Mouse (Mus musculus) hindbrain, embryonic 11.5 days (tissue): ENCODE measurements around the gene Znrf3. TPM values are rescaled to one million over a fixed set of nuclear protein-coding genes. Genes with fewer than 3 reads are reported as not detected.
A peak's percentile ranks its signal among the peaks of the same experiment; 100 is the strongest.

Experiments
- ATAC-seq: fragments of 200-750 bp; cut with Nextera tagmentation; 2 replicates; pipeline ENCODE4 v1.8.0; 2017; ENCODE audit warnings: mild to moderate bottlenecking, moderate TSS enrichment, moderate library complexity; ENCODE audit not compliant: low FRiP score
- DNase-seq: peaks from one replicate; pipeline ENCODE4 v3.0.0-alpha.2; 2015; ENCODE audit warnings: low spot score
- H3K27ac ChIP-seq: fragments of 300-500 bp; sonication (generic); 2 replicates; pipeline ENCODE4 v1.5.1; 2014; ENCODE audit warnings: mild to moderate bottlenecking, low read depth, low read length
- H3K27me3 ChIP-seq: fragments of 300-500 bp; sonication (generic); 2 replicates; pipeline ENCODE4 v1.6.1; 2014; ENCODE audit warnings: mild to moderate bottlenecking, low read length, moderate library complexity, mixed read lengths; ENCODE audit not compliant: control insufficient read depth, insufficient read depth
- H3K36me3 ChIP-seq: fragments of 300-500 bp; sonication (generic); 2 replicates; pipeline ENCODE4 v1.6.1; 2014; ENCODE audit warnings: mild to moderate bottlenecking, low read length, moderate library complexity, mixed read lengths; ENCODE audit not compliant: control insufficient read depth, insufficient read depth
- H3K4me1 ChIP-seq: fragments of 300-500 bp; sonication (generic); replicated peaks from 2 replicates; pipeline ENCODE4 v1.6.1; 2014; ENCODE audit warnings: low read length, mixed read lengths; ENCODE audit not compliant: control insufficient read depth, insufficient read depth
- H3K4me2 ChIP-seq: fragments of 300-500 bp; sonication (generic); replicated peaks from 2 replicates; pipeline ENCODE4 v1.6.1; 2014; ENCODE audit warnings: mild to moderate bottlenecking, low read depth, low read length
- H3K4me3 ChIP-seq: fragments of 300-500 bp; sonication (generic); 2 replicates; pipeline ENCODE4 v1.5.1; 2014; ENCODE audit warnings: low read depth, low read length
- H3K9ac ChIP-seq: fragments of 300-500 bp; sonication (generic); 2 replicates; pipeline ENCODE4 v1.6.1; 2014; ENCODE audit warnings: low read depth, low read length
- H3K9me3 ChIP-seq: fragments of 300-500 bp; sonication (generic); 2 replicates; pipeline ENCODE4 v1.6.1; 2016; ENCODE audit warnings: low read length; ENCODE audit not compliant: control insufficient read depth
- WGBS: fragments of 180-500 bp; shearing (Covaris S2); extraction: QIAGEN DNeasy Blood & Tissue Kit; methylation state at CpG from one replicate; pipeline ENCODE4 v1.1.7; 2014; 5-methylcytosine and 5-hydroxymethylcytosine counted together
- polyA plus RNA-seq: library from polyadenylated mRNA; unstranded; fragments of >200 nt; fragmentation: Nextera tagmentation; extraction: Ambion mirVana; gene quantifications from 2 replicates; pipeline ENCODE4 v1.2.1, GENCODE M21; 2014

The Znrf3 gene
- polyA plus RNA-seq, 1 experiment from 2014 or later, result 11.5 TPM

DNA sequence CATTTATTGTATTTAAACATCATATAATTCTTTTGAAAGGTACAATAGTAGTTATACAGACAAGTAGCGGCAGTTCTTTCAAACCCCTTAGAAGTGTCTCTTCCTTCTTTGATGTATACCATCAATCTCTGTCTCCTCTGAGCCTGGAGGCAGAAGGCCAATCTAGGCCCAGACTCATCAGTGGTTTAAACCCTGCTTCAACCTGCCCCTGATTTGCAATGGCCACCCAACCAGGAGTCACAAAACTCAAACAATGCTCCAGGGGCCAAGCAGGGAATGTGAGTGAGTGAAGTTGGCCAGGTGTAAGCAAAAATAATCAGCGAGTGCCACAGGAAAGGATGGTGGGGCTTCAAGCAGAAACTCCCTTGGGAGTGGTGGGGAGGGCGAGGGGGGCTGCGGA, 6.1 kb upstream of the Znrf3 start:
- WGBS, result 77% methylated on average over 4 of the region's 4 CpGs
- DNase-seq (no peak), ATAC-seq (no peak)
- H3K4me3 ChIP-seq, result no peak overlapping the region
- no peaks in the 10 kb centered on the region for H3K9me3 ChIP-seq
- H3K4me1 ChIP-seq, result no peaks in the 10 kb centered on the region
- no peaks in the 10 kb centered on the region for H3K36me3 ChIP-seq
- no peak overlapping the region for H3K9ac ChIP-seq
- H3K27ac ChIP-seq, result no peak overlapping the region
- no peaks in the 10 kb centered on the region for H3K27me3 ChIP-seq
- H3K4me2 ChIP-seq, result no peak overlapping the region

DNA sequence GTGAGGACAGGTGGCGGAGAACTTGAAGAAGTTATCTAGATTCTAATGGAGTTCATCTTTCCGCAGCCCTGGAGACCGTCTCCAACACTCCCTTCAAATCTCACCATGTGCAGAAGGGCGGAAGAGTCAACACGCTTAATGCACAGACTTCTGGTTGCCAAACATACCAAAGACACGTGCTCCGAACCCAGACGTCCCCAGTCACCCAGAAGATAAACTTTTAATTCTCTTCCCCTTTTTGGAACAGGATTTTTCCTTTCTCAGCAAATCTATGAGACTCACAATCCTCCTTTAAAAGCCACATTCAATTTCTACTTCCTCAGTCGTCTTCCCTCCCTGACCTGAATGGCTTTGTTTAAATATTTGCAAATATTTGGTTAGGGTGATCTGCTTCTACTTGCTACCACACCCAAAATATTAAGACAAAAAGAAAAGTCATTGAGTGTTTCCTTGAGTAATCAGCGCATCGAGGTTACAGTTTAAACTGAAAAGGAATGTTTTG, 856 bp upstream of the Znrf3 start:
- Histone ChIP-seq H3K4me3 (peak overlapping the region; percentile 77), H3K4me1 (0 out of 2 replicates have a peak, but pooled peaks cover 2% of the 10 kb centered on the region), H3K27ac (no peak overlapping the region), H3K27me3 (no peaks in the 10 kb centered on the region), H3K9ac (no peak overlapping the region), H3K9me3 (no peaks in the 10 kb centered on the region), H3K36me3 (no peaks in the 10 kb centered on the region), H3K4me2 (peak overlapping the region; percentile 97)
- WGBS, result 22% methylated on average over 11 of the region's 11 CpGs
- DNase-seq, result no peak
- peak; percentile 65 for ATAC-seq

GRCm38 (mm10) chr11:5444234-5444598, 431 bp downstream of the Znrf3 start:
- WGBS, result 0% methylated on average over 10 of the region's 57 CpGs
- H3K9me3 ChIP-seq, result no peaks in the 10 kb centered on the region
- ATAC-seq (peak; percentile 21; the same call in 1 of the 2 replicates), DNase-seq (no peak)
- H3K4me2 ChIP-seq, result peak overlapping the region; percentile 97
- no peaks in the 10 kb centered on the region for H3K27me3 ChIP-seq
- H3K9ac ChIP-seq, result peak overlapping the region; percentile 88
- H3K36me3 ChIP-seq, result no peaks in the 10 kb centered on the region
- peak overlapping the region; percentile 75 for H3K27ac ChIP-seq
- H3K4me1 ChIP-seq, result 0 out of 2 replicates have a peak, but pooled peaks cover 2% of the 10 kb centered on the region
- peak overlapping the region; percentile 77 for H3K4me3 ChIP-seq

DNA sequence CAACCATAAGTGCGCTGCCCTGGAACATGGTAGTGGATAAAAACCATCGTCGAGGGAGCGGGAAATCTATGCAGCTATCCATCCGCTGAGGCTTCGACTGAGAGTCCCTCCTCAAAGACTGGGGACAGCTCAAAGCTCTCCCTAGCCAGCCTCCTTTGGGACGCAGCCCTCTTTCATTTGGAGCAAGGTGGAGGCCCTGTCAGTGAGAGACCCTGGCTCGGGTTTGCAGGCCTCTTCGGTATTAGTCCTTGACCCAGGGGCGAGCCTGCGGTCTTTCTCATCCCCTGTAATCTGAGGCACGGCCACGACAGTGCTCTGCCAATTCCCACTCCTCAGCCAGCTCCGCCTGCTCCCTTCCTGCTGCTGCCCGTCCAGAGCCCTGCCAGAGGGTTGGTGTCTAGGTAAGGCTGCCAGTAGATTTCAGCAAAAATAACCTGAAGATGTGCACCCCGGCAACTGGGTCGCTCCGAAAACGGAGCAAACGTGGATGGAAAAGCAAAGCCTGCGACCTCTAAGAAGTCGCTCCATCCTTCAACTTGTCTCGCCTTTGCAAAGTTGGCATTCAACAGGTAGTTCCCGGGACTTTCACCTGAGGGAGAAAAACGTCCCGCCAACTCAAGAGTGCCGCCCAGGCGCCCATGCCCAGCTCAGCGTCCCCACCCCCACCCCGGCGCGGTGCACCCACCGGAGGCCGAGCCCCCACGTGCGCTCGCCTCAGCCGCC, 975 bp downstream of the Znrf3 start:
- H3K36me3 ChIP-seq, result no peaks in the 10 kb centered on the region
- ATAC-seq (peak; percentile 3; the same call in 1 of the 2 replicates), DNase-seq (peak; percentile 57)
- under 1% methylated on average over 38 of the region's 38 CpGs for WGBS
- peak overlapping the region; percentile 77 for H3K4me3 ChIP-seq
- H3K4me1 ChIP-seq, result 0 out of 2 replicates have a peak, but pooled peaks cover 2% of the 10 kb centered on the region
- H3K27ac ChIP-seq, result peak overlapping the region; percentile 75; the same call in 1 of the 2 replicates
- no peaks in the 10 kb centered on the region for H3K27me3 ChIP-seq
- H3K4me2 ChIP-seq, result peak overlapping the region; percentile 97
- no peaks in the 10 kb centered on the region for H3K9me3 ChIP-seq
- peak overlapping the region; percentile 88 for H3K9ac ChIP-seq

DNA sequence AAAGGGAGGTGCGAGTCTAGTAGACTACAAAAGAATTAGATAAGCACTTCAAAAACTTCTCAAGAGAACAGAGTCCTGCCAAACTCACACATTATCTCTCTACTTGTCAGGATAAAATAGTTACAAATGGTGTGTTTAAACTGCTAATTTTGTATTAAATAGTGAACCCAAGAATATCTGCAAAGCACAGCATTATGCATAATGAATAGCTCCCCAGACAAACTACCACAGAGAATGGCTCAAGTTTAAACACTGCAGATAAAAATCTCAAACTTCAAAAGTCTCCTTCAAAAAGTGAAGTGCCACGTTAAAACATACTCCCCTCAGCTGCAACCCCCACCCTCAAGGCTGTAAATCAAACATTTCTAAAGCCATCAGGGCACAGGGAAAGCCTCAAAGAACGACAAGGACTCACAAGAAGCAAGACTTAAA, 2.0 kb downstream of the Znrf3 start:
- no peak overlapping the region for H3K9ac ChIP-seq

GRCm38 (mm10) chr11:5437646-5438045, 7.0 kb downstream of the Znrf3 start:
- no peaks in the 10 kb centered on the region for H3K27me3 ChIP-seq
- no peak overlapping the region for H3K4me2 ChIP-seq
- H3K9ac ChIP-seq, result no peak overlapping the region
- H3K36me3 ChIP-seq, result no peaks in the 10 kb centered on the region
- H3K27ac ChIP-seq, result no peak overlapping the region
- WGBS, result 90% methylated on average over 2 of the region's 2 CpGs
- H3K9me3 ChIP-seq, result no peaks in the 10 kb centered on the region
- no peak for ATAC-seq
- no peak overlapping the region for H3K4me3 ChIP-seq
- H3K4me1 ChIP-seq, result no peaks in the 10 kb centered on the region
- DNase-seq, result no peak

More for the DNA sequence above, 2.0 kb downstream of the Znrf3 start:
- Histone ChIP-seq H3K4me3 (peak overlapping the region; percentile 77), H3K36me3 (no peaks in the 10 kb centered on the region), H3K27me3 (no peaks in the 10 kb centered on the region), H3K9me3 (no peaks in the 10 kb centered on the region), H3K4me1 (0 out of 2 replicates have a peak, but pooled peaks cover 2% of the 10 kb centered on the region), H3K27ac (no peak overlapping the region), H3K4me2 (peak overlapping the region; percentile 97)
- WGBS, result 23% methylated on average over 3 of the region's 3 CpGs
- ATAC-seq (no peak), DNase-seq (no peak)

GRCm38 (mm10) chr11:5436988-5437387, 7.7 kb downstream of the Znrf3 start:
- DNase-seq (no peak), ATAC-seq (no peak)
- H3K27ac ChIP-seq, result no peak overlapping the region
- H3K9me3 ChIP-seq, result no peaks in the 10 kb centered on the region
- H3K4me2 ChIP-seq, result no peak overlapping the region
- H3K36me3 ChIP-seq, result no peaks in the 10 kb centered on the region
- no peak overlapping the region for H3K9ac ChIP-seq
- H3K4me1 ChIP-seq, result no peaks in the 10 kb centered on the region
- H3K27me3 ChIP-seq, result no peaks in the 10 kb centered on the region
- H3K4me3 ChIP-seq, result no peak overlapping the region

DNA sequence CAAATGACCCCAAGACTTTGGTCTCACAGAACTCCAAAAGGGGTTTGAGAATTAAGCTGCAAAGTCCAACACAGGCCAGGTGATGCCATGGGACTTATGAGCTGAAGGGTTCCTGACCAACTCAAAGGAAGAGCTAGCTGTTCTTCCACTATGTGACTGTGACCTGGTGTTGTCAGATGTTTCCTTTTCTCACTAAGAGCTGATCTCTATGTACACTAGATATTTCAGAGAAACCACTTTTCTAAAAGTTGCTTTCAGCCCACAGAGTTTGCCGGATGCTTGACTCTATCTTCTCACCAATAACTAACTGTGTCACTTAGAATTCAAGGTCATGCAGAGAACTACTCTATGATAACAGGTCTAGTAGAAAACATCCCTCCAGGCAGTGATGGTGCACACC, 9.2 kb downstream of the Znrf3 start:
- ATAC-seq (no peak), DNase-seq (no peak)
- Histone ChIP-seq H3K27me3 (no peaks in the 10 kb centered on the region), H3K4me2 (no peak overlapping the region), H3K27ac (no peak overlapping the region), H3K4me3 (no peak overlapping the region), H3K9ac (no peak overlapping the region), H3K4me1 (no peaks in the 10 kb centered on the region), H3K9me3 (no peaks in the 10 kb centered on the region), H3K36me3 (no peaks in the 10 kb centered on the region)
- 97% methylated on average over 1 of the region's 1 CpGs for WGBS

DNA sequence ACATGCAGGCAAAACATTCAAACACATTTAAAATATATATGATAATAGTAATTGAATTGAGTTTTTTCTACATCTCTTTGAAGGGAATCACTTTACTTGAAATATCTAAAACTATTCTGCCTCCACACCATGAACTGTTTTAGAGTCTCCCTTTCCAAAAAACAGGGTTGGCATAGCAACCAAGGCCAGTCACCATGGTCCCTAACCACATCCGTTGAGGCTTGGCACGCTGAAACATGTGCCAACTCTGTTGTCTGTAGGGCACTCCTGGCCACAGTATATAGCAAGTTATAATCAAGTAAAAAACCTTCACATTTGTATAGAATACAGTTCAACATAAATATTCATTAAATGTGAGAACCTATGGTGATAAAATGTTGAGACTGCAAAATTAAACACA, 12.3 kb downstream of the Znrf3 start:
- DNase-seq (no peak), ATAC-seq (no peak)
- Histone ChIP-seq H3K4me2 (no peak overlapping the region), H3K27me3 (no peaks in the 10 kb centered on the region), H3K27ac (no peak overlapping the region), H3K4me1 (no peaks in the 10 kb centered on the region), H3K4me3 (no peak overlapping the region), H3K9ac (no peak overlapping the region), H3K36me3 (no peaks in the 10 kb centered on the region), H3K9me3 (no peaks in the 10 kb centered on the region)
- 95% methylated on average over 2 of the region's 2 CpGs for WGBS
